Mouse (Mus musculus): ENCODE measurements around the gene Tmem117.

Gene Tmem117

GRCm38 (mm10) chr15:94649071-94649765 lies 20.2 kb downstream of the Tmem117 start:
- peak; percentile 66 for DNase-seq

- DNase-seq: no peak
These were observed 20.7 kb downstream of the Tmem117 start for GRCm38 (mm10) chr15:94649766-94650120.

GRCm38 (mm10) chr15:94651350-94651749 lies 22.3 kb downstream of the Tmem117 start:
- DNase-seq: no peak

GRCm38 (mm10) chr15:94651969-94652842 lies 23.2 kb downstream of the Tmem117 start:
- no peak for DNase-seq

- no peak for DNase-seq
These were observed 23.8 kb downstream of the Tmem117 start for GRCm38 (mm10) chr15:94652843-94653206.

GRCm38 (mm10) chr15:94655811-94656323 lies 26.8 kb downstream of the Tmem117 start:
- no peak for DNase-seq

GRCm38 (mm10) chr15:94657882-94658281 lies 28.9 kb downstream of the Tmem117 start:
- no peak for DNase-seq

- DNase-seq: no peak
These were observed 29.5 kb downstream of the Tmem117 start for GRCm38 (mm10) chr15:94658392-94659111.

- DNase-seq: peak; percentile 35
These were observed 30.0 kb downstream of the Tmem117 start for GRCm38 (mm10) chr15:94659112-94659437.

- DNase-seq: no peak
These were observed 31.9 kb downstream of the Tmem117 start for GRCm38 (mm10) chr15:94660913-94661312.

- no peak for DNase-seq
These were observed 32.4 kb downstream of the Tmem117 start for GRCm38 (mm10) chr15:94661398-94661797.

- DNase-seq: no peak
These were observed 35.6 kb downstream of the Tmem117 start for GRCm38 (mm10) chr15:94664612-94665011.

- no peak for DNase-seq
These were observed 52.1 kb downstream of the Tmem117 start for GRCm38 (mm10) chr15:94681135-94681534.

GRCm38 (mm10) chr15:94684269-94684668 lies 55.2 kb downstream of the Tmem117 start:
- DNase-seq: no peak

- DNase-seq: no peak
These were observed 58.1 kb downstream of the Tmem117 start for GRCm38 (mm10) chr15:94687176-94687575.

GRCm38 (mm10) chr15:94687629-94688028 lies 58.6 kb downstream of the Tmem117 start:
- no peak for DNase-seq

GRCm38 (mm10) chr15:94689195-94689883 lies 60.3 kb downstream of the Tmem117 start:
- no peak for DNase-seq

GRCm38 (mm10) chr15:94689884-94690231 lies 60.8 kb downstream of the Tmem117 start:
- no peak for DNase-seq

GRCm38 (mm10) chr15:94722759-94723158 lies 93.7 kb downstream of the Tmem117 start:
- DNase-seq: peak; percentile 29

- no peak for DNase-seq
These were observed 103.1 kb downstream of the Tmem117 start for GRCm38 (mm10) chr15:94732104-94732503.

- DNase-seq: peak; percentile 73
These were observed 140.2 kb downstream of the Tmem117 start for GRCm38 (mm10) chr15:94769227-94769626.

- DNase-seq: no peak
These were observed 142.0 kb downstream of the Tmem117 start for GRCm38 (mm10) chr15:94770832-94771578.
